Mouse (Mus musculus): ENCODE measurements around the gene Amt.

DNA sequence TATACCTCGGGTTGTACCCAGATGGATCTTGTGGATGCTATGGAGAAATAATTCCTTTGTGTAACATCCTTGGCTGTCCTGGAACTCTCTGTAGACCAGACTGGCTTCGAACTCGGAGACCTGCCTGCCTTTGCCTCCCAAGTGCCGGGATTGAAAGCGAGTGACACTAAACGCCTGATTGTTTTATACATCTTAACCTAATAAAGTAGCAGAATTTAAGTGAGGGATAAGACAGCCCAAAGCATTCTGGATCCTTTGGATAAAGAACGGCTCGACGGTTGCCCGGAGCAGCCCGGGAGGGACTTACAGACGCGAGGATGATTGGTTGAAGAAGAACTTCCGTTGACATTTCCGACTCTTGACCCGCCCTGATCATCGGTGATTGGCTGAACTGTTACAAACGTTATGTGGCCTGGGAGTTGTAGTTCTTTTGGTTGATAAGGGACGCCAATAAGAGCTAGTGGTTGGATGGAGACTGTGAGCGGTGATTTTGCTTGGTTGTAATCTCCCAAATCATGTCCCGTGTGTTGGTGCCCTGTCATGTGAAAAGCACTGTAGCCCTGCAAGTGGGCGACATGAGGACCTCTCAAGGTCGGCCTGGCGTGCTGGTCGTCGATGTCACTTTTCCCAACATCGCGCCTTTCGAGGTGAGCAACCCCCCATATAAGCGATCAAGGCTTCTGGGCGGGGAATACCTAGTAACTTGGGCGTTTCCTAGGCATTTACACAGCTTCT lies 6.5 kb upstream of the Amt start, which contains the start of gene Nicn1:
- no peak for TF ChIP-seq CTCF (conservative IDR thresholded peaks at IDR 0.05; ENCODE audit: insufficient read depth, insufficient read length, low read depth, low read length)
- no peak for TF ChIP-seq POLR2A (IDR thresholded peaks at IDR 0.05; ENCODE audit: low read depth, low read length)
